Mouse (Mus musculus) kidney, postnatal 14 days (tissue): ENCODE data around the gene Ttc28.

Source experiments
- DNase-seq: peaks from one replicate; pipeline ENCODE4 v3.0.0; 2022; ENCODE audit warnings: mixed read lengths

Ttc28 gene

GRCm38 (mm10) chr5:111179651-111180050 is 300.0 kb downstream of the Ttc28 start:
- DNase-seq: no peak

- peak; percentile 47 for DNase-seq
Observed at GRCm38 (mm10) chr5:111180091-111181053, 300.8 kb downstream of the Ttc28 start.

GRCm38 (mm10) chr5:111181204-111181912 is 301.8 kb downstream of the Ttc28 start:
- DNase-seq: no peak

DNA sequence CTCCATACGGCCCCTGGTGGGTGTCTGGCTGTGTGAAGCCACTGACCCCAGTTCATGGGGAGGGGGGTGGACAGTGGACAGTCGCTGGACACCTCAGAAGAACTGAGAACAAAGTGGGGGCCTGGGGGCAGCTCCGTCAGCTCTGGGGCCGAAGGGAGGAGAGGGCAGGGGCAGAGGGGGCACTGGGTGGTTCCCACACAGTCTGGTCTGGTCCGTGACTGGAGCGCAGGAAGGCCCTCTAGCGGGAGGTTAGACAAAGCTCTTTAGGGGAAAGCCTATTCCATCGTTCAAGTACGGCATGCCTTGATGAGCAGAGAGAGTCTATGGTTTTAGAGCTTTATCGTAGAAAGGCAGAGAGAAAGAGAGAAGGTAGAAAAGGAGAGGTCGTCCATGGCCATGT is 307.0 kb downstream of the Ttc28 start:
- DNase-seq: no peak

GRCm38 (mm10) chr5:111191972-111192371 is 312.4 kb downstream of the Ttc28 start:
- no peak for DNase-seq

- DNase-seq: no peak
Observed at GRCm38 (mm10) chr5:111194829-111195228, 315.2 kb downstream of the Ttc28 start.

- DNase-seq: no peak
Observed at GRCm38 (mm10) chr5:111195488-111196485, 316.2 kb downstream of the Ttc28 start.

DNA sequence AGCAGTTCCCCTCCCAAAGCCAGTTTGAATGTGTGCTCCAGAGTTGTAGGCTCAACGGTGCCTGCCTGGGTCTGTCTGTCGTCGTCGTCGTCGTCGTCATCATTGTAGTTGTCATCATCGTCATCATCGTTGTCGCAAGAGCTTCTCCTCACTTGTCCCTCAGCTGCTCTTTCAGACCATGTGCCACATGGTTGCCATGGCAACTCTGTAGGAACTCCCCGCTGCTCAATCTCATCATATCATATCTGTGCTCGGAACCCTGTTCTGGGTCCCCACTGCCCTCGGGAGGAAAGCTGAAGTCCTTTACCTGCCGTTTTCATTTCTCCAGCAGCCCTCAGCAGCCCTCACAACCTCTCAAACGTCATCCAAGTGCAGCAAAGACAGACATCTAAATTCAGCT is 318.1 kb downstream of the Ttc28 start:
- no peak for DNase-seq

GRCm38 (mm10) chr5:111200167-111200840 is 320.7 kb downstream of the Ttc28 start:
- DNase-seq: no peak

DNA sequence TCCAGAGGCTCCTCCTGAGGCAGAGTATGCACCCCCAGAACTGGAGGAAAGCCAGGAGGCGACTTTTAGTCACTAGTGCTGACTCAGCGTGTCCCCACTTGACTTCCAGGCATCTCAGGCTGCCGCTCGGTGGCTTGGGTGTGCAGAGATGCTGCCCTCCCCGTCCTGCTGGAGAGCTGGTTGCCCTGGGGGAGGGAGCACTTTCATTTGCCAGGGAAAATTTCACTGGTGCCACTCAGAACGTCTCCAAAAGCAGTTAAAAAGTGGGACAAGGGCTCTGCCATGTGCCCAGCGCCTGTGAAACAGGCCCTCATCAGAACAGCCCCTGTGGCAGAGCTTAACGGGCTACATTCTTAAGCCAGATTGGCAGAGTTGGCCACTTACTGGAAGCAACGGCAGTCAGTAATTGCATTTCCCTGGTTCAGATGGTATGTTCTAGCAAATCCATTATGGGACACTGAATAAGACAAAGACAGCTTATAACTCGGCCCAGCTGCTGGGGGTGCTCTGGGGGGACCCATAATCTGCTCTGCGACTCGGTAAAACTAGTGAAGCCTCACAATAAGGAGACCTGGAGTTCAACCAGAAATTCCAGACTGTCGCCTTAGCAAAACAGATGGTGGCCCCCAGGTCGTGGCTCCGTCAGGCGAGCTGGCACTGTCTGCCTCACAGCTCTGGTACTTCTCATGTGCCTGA is 321.5 kb downstream of the Ttc28 start:
- DNase-seq: peak; percentile 80

DNA sequence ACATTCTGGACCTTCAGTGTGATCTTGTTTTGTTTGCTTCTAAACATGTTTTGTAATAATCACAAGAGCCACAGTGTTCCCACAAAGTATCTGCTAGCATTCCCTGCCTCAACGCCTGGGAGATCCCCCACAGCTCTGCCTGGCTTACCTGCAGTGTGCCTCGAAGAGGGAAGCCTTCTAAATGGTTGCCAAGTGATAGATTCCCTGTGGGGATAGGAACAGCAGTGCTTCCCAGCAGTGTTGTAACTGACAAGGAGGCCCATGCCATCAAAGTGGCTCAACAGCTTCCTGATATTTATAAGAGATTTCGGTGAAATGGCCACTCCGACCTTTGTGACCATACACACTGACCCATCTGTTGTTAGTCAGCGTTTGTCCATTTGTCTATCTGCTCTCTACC is 324.6 kb downstream of the Ttc28 start:
- no peak for DNase-seq

DNA sequence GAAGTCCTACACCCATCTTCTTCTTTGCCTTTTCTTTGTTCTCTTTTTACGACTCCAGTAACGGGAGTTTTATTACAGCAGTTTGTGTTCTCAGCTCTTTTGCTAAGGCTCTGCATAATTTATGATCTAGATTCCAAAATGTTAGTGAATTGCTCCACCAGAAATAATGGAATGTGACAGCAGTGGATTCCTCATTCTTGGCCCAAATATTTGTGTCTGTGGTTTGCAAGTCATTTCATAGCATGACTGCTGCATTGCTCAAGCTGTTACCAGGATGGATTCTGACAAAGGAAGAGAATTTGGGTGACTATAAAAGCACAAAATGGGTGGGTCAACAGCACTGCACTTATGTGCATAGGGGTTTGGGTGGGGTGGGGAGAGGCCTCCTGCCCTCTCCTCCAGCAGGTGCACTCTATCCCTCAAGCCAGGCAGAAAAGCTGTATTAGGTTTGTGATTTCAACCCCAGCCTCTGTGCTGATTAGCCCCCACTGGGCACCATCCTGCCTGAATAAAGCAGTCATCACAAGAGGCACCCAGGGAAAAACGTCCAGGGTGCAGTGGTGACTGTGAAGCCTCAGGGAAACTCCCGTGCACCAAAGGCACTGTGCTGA is 325.5 kb downstream of the Ttc28 start:
- peak; percentile 44 for DNase-seq

- peak; percentile 40 for DNase-seq
Observed at GRCm38 (mm10) chr5:111205817-111206216, 326.2 kb downstream of the Ttc28 start.

DNA sequence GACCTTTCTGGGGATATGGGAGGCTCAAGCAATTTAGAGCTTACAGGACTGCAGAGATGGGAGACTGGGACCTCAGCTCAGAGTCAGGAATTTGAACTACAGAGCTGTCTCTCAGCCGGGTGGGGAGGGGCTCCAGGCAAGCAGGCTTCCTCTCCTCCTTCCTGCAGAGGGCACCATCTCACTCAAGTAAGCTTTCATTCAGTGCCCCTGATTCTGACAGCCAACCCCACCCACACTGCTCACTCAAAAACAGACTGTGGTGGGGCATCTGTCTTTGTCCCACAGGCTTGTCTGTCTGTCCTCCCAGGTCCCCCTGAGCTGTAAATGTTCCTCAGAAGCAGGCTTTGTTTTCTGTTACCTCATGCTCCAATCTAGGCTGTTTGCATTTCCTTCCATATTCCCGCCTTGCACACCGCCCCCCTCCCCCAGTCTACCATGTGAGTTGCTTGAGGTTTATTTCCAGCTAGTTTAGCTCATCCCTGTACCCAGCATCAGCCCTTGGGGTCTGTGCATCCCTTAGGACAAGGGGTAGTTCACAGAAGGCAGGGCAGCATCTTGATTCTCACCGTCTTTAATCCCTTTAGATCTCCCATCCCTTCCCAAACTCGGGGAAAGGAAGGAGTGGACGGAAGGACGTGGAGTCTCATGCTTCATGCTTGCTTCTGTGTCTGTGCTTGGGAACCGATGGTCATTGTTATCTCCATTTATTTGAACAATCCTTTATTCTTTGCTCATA is 328.5 kb downstream of the Ttc28 start:
- peak; percentile 72 for DNase-seq

DNA sequence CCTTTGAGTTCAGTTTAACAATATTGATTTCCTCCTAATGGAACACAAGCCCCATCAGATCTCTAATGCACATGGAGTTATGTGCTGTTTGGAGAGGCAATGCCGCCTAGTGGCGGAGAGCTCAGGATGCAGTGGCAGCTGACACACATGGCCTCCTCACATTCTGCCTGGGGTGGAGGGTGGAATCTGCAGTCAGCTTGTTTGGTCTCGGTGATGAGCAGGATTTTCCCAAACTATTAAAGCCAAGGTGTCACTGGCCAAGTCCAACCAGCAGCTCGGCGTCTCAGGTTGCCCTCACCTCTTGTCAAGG is 329.0 kb downstream of the Ttc28 start:
- DNase-seq: peak; percentile 67

GRCm38 (mm10) chr5:111213935-111214450 is 334.4 kb downstream of the Ttc28 start:
- DNase-seq: no peak

- DNase-seq: no peak
Observed at GRCm38 (mm10) chr5:111214890-111215289, 335.3 kb downstream of the Ttc28 start.

GRCm38 (mm10) chr5:111215722-111216121 is 336.1 kb downstream of the Ttc28 start:
- no peak for DNase-seq

DNA sequence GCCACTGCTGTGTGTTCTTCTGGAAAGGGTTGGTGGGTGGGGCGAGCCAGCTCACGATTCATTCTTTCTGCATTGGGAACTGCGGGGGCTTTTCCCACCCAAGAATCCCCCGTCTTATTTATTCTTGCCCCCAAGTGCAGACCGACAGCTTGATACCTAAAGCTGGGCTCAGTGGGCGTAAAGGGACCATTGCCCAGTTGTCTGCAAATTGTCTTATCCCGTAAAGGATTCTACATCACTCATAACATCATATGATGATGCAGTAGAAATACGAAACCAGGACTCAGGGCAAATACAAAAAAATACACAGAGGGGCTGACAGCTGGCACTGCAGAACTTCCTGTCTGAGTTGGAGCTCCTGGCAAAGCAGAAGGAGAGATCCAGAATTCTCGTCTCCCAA is 336.6 kb downstream of the Ttc28 start:
- DNase-seq: no peak

DNA sequence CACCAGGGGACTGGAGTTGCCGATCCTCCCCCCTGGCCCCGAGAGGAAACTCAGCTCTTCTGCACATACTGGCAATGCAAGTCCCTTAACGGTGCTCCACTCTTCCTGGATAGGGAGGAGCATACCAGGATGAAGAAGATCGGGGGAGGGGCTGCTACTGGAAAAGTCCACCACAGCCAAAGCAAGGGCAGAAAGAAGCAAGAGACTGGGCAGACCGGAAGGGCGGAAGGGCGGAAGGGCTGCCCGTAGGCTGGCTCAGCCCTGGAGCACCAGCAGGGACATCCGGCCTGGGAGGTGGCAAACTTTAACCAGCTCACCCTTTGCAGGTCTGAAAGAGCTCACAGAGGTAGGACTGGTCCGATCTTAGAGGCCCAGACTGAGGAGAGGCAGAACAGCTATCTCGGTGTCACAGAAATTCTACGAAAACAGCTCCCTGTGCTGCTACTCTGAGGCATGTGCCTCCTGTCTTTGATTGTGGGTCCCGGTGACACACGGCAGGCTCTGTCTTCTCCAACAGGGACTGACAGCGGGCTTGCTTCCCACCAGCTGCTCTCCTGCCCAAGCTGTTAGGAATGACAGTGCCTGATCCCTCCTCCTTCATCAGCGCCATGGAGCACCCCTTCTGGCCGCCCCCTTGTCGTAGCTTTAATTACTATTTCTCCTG is 338.0 kb downstream of the Ttc28 start:
- peak; percentile 42 for DNase-seq
